Mouse (Mus musculus) midbrain, postnatal 0 days (tissue): ENCODE results near the gene Fam214a. TPM values are rescaled to one million over a fixed set of nuclear protein-coding genes. Genes with fewer than 3 reads are reported as not detected.
A peak's percentile ranks its signal among the peaks of the same experiment; 100 is the strongest.

Experiments
- ATAC-seq: fragments of 200-750 bp; cut with Nextera tagmentation; 2 replicates; pipeline ENCODE4 v1.8.0; 2017; ENCODE audit warnings: moderate number of reproducible peaks, mild to moderate bottlenecking, moderate TSS enrichment, moderate library complexity; ENCODE audit not compliant: low FRiP score
- DNase-seq: peaks from one replicate; pipeline ENCODE4 v3.0.0-alpha.2; 2015; ENCODE audit warnings: low spot score
- H3K27ac ChIP-seq: fragments of 300-500 bp; sonication (generic); 2 replicates; pipeline ENCODE4 v1.5.1; 2014; ENCODE audit warnings: low read depth, mild to moderate bottlenecking, low read length, mixed read lengths
- H3K27me3 ChIP-seq: fragments of 300-500 bp; sonication (generic); 2 replicates; pipeline ENCODE4 v1.6.1; 2014; ENCODE audit warnings: low read length, control low read depth, mixed read lengths; ENCODE audit not compliant: insufficient read depth
- H3K36me3 ChIP-seq: fragments of 300-500 bp; sonication (generic); 2 replicates; pipeline ENCODE4 v1.6.1; 2014; ENCODE audit warnings: low read length, control low read depth, mixed read lengths; ENCODE audit not compliant: insufficient read depth
- H3K4me1 ChIP-seq: fragments of 300-500 bp; sonication (generic); 2 replicates; pipeline ENCODE4 v1.6.1; 2014; ENCODE audit warnings: mild to moderate bottlenecking, control low read depth, antibody characterized with exemption, low read length, mixed read lengths; ENCODE audit not compliant: insufficient read depth
- H3K4me2 ChIP-seq: fragments of 300-500 bp; sonication (generic); 2 replicates; pipeline ENCODE4 v1.6.1; 2014; ENCODE audit warnings: low read depth, mild to moderate bottlenecking, low read length, mixed read lengths; ENCODE audit not compliant: poor library complexity, severe bottlenecking
- H3K4me3 ChIP-seq: fragments of 300-500 bp; sonication (generic); 2 replicates; pipeline ENCODE4 v1.5.1; 2014; ENCODE audit warnings: low read depth, mild to moderate bottlenecking, low read length, moderate library complexity
- H3K9ac ChIP-seq: fragments of 300-500 bp; sonication (generic); replicated peaks from 2 replicates; pipeline ENCODE4 v1.6.1; 2014; ENCODE audit warnings: mild to moderate bottlenecking, low read length, moderate library complexity, mixed read lengths; ENCODE audit not compliant: poor library complexity, severe bottlenecking
- H3K9me3 ChIP-seq: fragments of 300-500 bp; sonication (generic); 2 replicates; pipeline ENCODE4 v1.6.1; 2016; ENCODE audit warnings: low read length, control low read depth
- CTCF ChIP-seq: IDR thresholded peaks from 2 replicates; pipeline ENCODE4 v1.5.1; 2016; ENCODE audit warnings: antibody characterized with exemption, mild to moderate bottlenecking
- WGBS: fragments of 180-500 bp; shearing (Covaris S2); extraction: QIAGEN DNeasy Blood & Tissue Kit; methylation state at CpG from one replicate; pipeline ENCODE4 v1.1.7; 2014; 5-methylcytosine and 5-hydroxymethylcytosine counted together
- polyA plus RNA-seq: library from polyadenylated mRNA; unstranded; fragments of >200 nt; fragmentation: Nextera tagmentation; extraction: Ambion mirVana; gene quantifications from 2 replicates; pipeline ENCODE4 v1.2.1, GENCODE M21; 2015
- total RNA-seq: library from RNA; depleted of rRNA; stranded (reverse); fragments of >200 nt; gene quantifications from 2 replicates; pipeline ENCODE4 v1.2.3, GENCODE M21; 2014

The Fam214a gene
- total and polyA plus RNA-seq, 2 experiments from 2014 or later, result 18.2 to 32.3 TPM

DNA sequence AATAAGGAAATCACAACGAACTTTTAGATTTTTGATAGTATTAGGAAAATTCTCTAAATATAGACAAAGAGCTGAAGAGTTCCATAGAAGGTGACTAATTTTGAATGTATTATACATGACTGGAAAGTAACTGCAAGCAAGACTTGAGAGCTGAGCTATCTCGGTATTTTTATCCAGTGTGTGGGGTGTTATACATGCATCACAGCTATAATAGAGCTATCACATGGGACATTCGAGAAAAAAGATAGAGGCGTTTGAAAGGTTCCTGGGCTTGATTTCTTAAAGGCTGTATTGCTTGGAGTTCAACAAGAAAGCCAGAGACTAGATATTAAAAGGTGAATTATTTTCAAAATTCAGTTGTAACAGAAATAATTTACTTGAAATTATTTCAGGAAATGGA is 99.2 kb downstream of the Fam214a start:
- Histone ChIP-seq H3K27me3 (no peaks in the 10 kb centered on the region), H3K36me3 (peaks cover 8% of the 10 kb centered on the region; the same call in 1 of the 2 replicates), H3K9me3 (no peaks in the 10 kb centered on the region), H3K27ac (no peak overlapping the region), H3K9ac (no peak overlapping the region), H3K4me1 (no peaks in the 10 kb centered on the region), H3K4me3 (no peak overlapping the region), H3K4me2 (no peak overlapping the region)
- ATAC-seq, result no peak
- 84% methylated on average over 4 of the region's 4 CpGs for WGBS
- TF ChIP-seq CTCF, result no peak
- DNase-seq, result no peak

DNA sequence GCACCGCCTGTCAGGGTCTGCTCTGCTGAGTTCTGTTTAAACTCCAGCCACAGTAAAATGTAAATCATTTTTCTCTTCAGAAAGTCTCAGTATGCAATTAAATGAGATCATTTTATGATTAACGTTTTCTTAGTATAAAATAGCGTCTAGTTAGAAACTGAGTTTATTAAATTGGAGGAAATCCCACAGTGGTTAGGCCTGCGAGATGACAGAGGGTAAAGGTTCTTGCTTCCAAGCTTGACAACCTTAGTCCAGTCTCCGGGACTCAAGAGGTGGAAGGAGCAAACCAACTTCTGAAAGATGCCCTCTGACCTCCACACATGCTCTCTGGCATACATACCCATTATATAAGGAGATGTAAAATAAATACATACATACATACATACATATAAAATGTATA is 102.4 kb downstream of the Fam214a start:
- H3K9me3 ChIP-seq, result no peaks in the 10 kb centered on the region
- no peak overlapping the region for H3K4me3 ChIP-seq
- no peak for TF ChIP-seq CTCF
- no peaks in the 10 kb centered on the region for H3K4me1 ChIP-seq
- H3K4me2 ChIP-seq, result no peak overlapping the region
- no peak overlapping the region for H3K9ac ChIP-seq
- no peaks in the 10 kb centered on the region for H3K27me3 ChIP-seq
- WGBS, result 93% methylated on average over 5 of the region's 5 CpGs
- H3K36me3 ChIP-seq, result peaks cover 14% of the 10 kb centered on the region
- ATAC-seq (no peak), DNase-seq (no peak)
- H3K27ac ChIP-seq, result no peak overlapping the region

DNA sequence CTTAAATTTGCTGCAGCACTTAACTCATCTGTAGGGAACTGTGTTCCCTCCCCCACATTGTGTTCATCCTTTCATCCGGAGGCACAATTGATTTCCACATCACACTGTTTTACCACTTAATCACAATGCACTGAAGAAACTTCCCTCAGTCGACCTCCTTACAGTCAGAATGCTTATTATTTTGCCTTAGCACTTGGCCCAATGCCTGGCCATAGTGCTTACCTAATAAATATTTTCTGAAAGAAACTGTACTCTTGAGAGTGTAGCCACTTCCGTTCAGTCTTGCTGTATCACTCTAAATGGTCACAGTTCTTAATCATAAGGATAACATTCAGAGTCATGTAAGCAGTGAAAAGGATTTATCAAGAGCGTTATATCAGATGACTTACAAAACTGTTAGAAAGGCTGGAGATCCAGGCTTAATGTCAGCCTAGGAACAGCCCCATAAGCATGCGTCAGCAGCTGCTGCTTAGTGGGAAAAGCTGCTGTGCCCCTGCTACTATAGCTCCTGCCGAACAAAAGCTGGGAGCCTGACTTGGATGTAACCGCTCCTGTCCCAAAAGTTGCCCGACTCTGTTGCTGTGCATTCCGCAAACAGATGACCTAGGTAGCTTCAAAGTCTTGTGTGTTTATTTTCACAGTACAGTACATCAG is 112.1 kb downstream of the Fam214a start:
- no peak overlapping the region for H3K4me2 ChIP-seq
- TF ChIP-seq CTCF, result no peak
- 64% methylated on average over 9 of the region's 9 CpGs for WGBS

DNA sequence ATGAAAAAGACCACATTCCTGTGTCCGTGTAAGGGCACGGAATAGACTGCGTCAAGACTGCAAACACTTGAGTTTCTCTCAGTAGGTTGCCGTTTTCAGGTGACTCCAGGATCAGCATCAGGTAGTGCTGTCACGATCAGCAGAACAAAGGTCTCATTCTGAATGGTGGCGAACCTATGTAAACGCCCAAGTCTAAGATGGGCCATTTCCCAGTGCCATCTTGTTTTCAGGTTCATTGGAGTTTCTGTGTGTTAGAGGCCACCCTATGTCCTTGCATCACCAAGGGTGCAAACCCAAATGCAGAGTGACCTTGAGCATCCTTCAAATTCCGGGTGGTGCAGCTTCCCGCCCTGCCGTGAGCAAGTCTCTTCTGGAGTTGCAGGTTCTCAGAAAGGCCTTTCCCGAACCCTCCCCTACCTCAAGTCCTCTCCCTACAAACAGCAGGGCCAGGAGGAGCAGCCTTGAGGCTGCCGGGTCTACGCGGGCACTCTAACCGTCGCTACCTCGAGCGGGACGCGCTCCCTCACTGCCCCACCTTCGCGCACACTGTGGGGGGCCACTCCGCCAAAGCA is 117.9 kb downstream of the Fam214a start, which contains the start of gene Myo5a:
TSS of gene Myo5a (plus strand) at position 559 of the 572 bp plus-strand sequence.
- 18% methylated on average over 23 of the region's 23 CpGs for WGBS
- Histone ChIP-seq H3K9me3 (no peaks in the 10 kb centered on the region), H3K9ac (peak within 1 kb of the TSS; percentile 98), H3K4me1 (peaks cover 9% of the 10 kb centered on the region), H3K4me3 (peak within 1 kb of the TSS; percentile 74), H3K27me3 (no peaks in the 10 kb centered on the region), H3K36me3 (no peaks in the 10 kb centered on the region), H3K4me2 (peak within 1 kb of the TSS; percentile 78), H3K27ac (peak within 1 kb of the TSS; percentile 96)
- no peak for TF ChIP-seq CTCF
- DNase-seq (peak; percentile 32), ATAC-seq (peak; percentile 74)

More for the DNA sequence above, 112.1 kb downstream of the Fam214a start:
- H3K36me3 ChIP-seq, result no peaks in the 10 kb centered on the region
- no peaks in the 10 kb centered on the region for H3K4me1 ChIP-seq
- H3K9ac ChIP-seq, result no peak overlapping the region
- no peak overlapping the region for H3K4me3 ChIP-seq
- H3K9me3 ChIP-seq, result no peaks in the 10 kb centered on the region
- H3K27me3 ChIP-seq, result no peaks in the 10 kb centered on the region
- H3K27ac ChIP-seq, result no peak overlapping the region
- ATAC-seq (no peak), DNase-seq (no peak)

DNA sequence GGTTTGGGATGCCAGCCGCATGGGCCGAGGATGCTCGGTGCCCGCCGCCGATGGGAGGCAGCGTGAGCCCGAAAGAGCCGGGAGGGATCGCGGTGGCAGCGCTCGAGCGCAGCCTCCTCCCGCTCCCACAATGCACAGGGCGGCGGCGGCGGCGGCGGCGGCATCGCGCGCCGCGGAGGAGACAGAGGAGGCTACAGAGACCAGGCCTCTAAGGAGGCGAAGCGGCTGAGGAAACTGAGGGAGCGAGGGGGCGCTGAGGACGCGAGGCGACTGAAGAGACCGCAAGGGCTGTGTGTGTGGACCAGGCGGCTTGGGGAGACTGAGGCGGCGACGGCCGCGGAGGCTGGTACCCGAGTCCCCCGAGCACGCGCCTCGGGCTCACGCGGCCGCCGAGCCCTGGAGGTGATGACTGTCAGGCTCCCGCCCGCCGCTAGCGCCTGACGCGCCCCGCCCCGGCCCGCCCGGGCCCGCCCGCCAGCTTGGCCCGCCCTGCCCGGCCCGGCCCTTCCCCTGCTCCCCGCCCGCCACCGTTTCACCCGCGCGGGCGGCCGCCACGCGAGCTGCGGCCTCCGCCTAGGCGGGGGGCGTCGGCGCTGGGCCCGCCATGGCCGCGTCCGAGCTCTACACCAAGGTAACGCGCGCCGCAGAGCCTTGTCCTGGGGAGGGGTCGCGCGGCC is 118.5 kb downstream of the Fam214a start:
- ATAC-seq (peak; percentile 93), DNase-seq (peak; percentile 84)
- no peaks in the 10 kb centered on the region for H3K9me3 ChIP-seq
- H3K27me3 ChIP-seq, result no peaks in the 10 kb centered on the region
- H3K4me1 ChIP-seq, result peaks cover 9% of the 10 kb centered on the region
- peak overlapping the region; percentile 78 for H3K4me2 ChIP-seq
- WGBS, result 0% methylated on average over 47 of the region's 92 CpGs
- H3K36me3 ChIP-seq, result no peaks in the 10 kb centered on the region
- peak overlapping the region; percentile 74 for H3K4me3 ChIP-seq
- peak; percentile 43 for TF ChIP-seq CTCF
- H3K9ac ChIP-seq, result peak overlapping the region; percentile 98
- H3K27ac ChIP-seq, result peak overlapping the region; percentile 96
